Mouse (Mus musculus) thymus, adult 2 months (tissue): ENCODE data around the gene Iscu.

Source experiments
- CTCF ChIP-seq: fragments of 200-500 bp; IDR thresholded peaks from 2 replicates; pipeline ENCODE4 v1.5.1; 2012; ENCODE audit warnings: mild to moderate bottlenecking, control low read depth, low read length, moderate library complexity, borderline replicate concordance; ENCODE audit not compliant: control insufficient read depth, poor library complexity, insufficient read depth; ENCODE audit errors: extremely low read depth
- POLR2A ChIP-seq: fragments of 200-500 bp; IDR thresholded peaks from 2 replicates; pipeline ENCODE4 v1.6.1; 2012; ENCODE audit warnings: mild to moderate bottlenecking, low read length, control low read depth, moderate library complexity; ENCODE audit not compliant: control insufficient read depth, poor library complexity, insufficient read depth; ENCODE audit errors: extremely low read depth

DNA sequence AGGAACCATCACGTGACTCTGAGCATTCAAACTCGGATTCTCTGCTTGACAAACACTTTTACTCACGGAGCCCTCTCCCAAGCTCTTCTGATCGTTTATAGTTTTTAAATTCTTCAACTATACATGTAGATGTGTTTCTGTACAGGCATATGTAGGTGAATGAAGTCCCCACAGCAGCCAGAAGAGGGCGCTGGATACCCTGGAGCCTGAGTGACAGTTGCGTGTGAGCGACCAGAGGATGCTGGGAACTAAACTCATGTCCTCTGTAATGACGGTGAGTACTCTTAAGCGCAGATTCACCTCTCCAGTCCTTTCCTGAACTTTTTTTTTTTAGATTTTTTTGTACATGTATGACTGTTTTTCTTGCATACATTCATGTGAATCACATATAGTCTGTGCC is 41.1 kb downstream of the Iscu start:
- no peak for TF ChIP-seq POLR2A
- no peak for TF ChIP-seq CTCF
